Mouse (Mus musculus) liver, embryonic 14.5 days (tissue): ENCODE measurements at regions not wholly inside any gene's neighbourhood (a gene's known extent, or its start where the extent isn't known, plus 50 kb on each side); places are given as distances from the start of the nearest gene placed in this dataset.
A peak's percentile ranks its signal among the peaks of the same experiment; 100 is the strongest.

ENCODE experiments used
- ATAC-seq: fragments of 200-750 bp; cut with Nextera tagmentation; 2 replicates; pipeline ENCODE4 v1.8.0; 2017; ENCODE audit warnings: moderate number of reproducible peaks, mild to moderate bottlenecking, moderate library complexity; ENCODE audit not compliant: insufficient read depth
- DNase-seq, 3 experiments: peaks; one replicate each; pipeline ENCODE4 v3.0.0-alpha.2; 2012 to 2013; ENCODE audit warnings: low read depth in 3 of 3, low spot score in 3 of 3
- H3K27ac ChIP-seq: fragments of 300-500 bp; sonication (generic); 2 replicates; pipeline ENCODE4 v1.5.1; 2014; ENCODE audit warnings: moderate library complexity, mild to moderate bottlenecking, control low read depth, inconsistent platforms
- H3K27me3 ChIP-seq: fragments of 300-500 bp; sonication (generic); 2 replicates; pipeline ENCODE4 v1.6.1; 2014; ENCODE audit warnings: mild to moderate bottlenecking, low read length, moderate library complexity; ENCODE audit not compliant: control insufficient read depth, insufficient read depth
- H3K36me3 ChIP-seq: fragments of 300-500 bp; sonication (generic); replicated peaks from 2 replicates; pipeline ENCODE4 v1.6.1; 2014; ENCODE audit warnings: low read depth; ENCODE audit not compliant: control insufficient read depth, insufficient read depth
- H3K4me1 ChIP-seq, 2 experiments: fragments of 200-500 bp in 1 of 2; fragments of 300-500 bp in 1 of 2; sonication (generic) in 1 of 2; replicated peaks; 2 replicates each; pipeline ENCODE4 v1.6.1; 2012 to 2014; ENCODE audit warnings: antibody characterized with exemption in 1 of 2, inconsistent platforms in 1 of 2, low read length in 1 of 2; ENCODE audit not compliant: control insufficient read depth in 2 of 2, insufficient read depth in 2 of 2
- H3K4me2 ChIP-seq: fragments of 300-500 bp; sonication (generic); 2 replicates; pipeline ENCODE4 v1.6.1; 2014; ENCODE audit warnings: low read depth, mild to moderate bottlenecking, control low read depth, moderate library complexity
- H3K4me3 ChIP-seq, 2 experiments: fragments of 200-500 bp in 1 of 2; fragments of 300-500 bp in 1 of 2; sonication (generic) in 1 of 2; 2 replicates each; pipeline ENCODE4 v1.5.1; 2012 to 2014; ENCODE audit warnings: low read depth in 2 of 2, low read length in 2 of 2, mild to moderate bottlenecking in 2 of 2, control low read depth in 1 of 2, inconsistent platforms in 1 of 2, moderate library complexity in 1 of 2; ENCODE audit not compliant: insufficient read depth in 1 of 2
- H3K9ac ChIP-seq: fragments of 300-500 bp; sonication (generic); replicated peaks from 2 replicates; pipeline ENCODE4 v1.6.1; 2014; ENCODE audit warnings: mild to moderate bottlenecking, control low read depth, moderate library complexity
- H3K9me3 ChIP-seq: fragments of 300-500 bp; sonication (generic); 2 replicates; pipeline ENCODE4 v1.6.1; 2016; ENCODE audit warnings: low read length, mixed read lengths; ENCODE audit not compliant: control insufficient read depth
- CTCF ChIP-seq: IDR thresholded peaks from 2 replicates; pipeline ENCODE4 v1.5.1; 2016; ENCODE audit warnings: antibody characterized with exemption, low read depth, control low read depth
- EP300 ChIP-seq: IDR thresholded peaks from 2 replicates; pipeline ENCODE4 v1.6.1; 2016; ENCODE audit warnings: antibody characterized with exemption, low read depth
- WGBS: fragments of 180-500 bp; shearing (Covaris S2); extraction: QIAGEN DNeasy Blood & Tissue Kit; methylation state at CpG from one replicate; pipeline ENCODE4 v1.1.7; 2014; ENCODE audit not compliant: insufficient replicate concordance; 5-methylcytosine and 5-hydroxymethylcytosine counted together

- H3K27me3 ChIP-seq = no peaks in the 10 kb centered on the region
- H3K4me2 ChIP-seq = no peak overlapping the region
- no peaks in the 10 kb centered on the region for H3K9me3 ChIP-seq
- no peak overlapping the region for H3K27ac ChIP-seq
- TF ChIP-seq CTCF (no peak), EP300 (no peak)
- DNase-seq = no peak
- H3K4me3 ChIP-seq = no peak overlapping the region
- H3K9ac ChIP-seq = no peak overlapping the region
- no peaks in the 10 kb centered on the region for H3K36me3 ChIP-seq
- no peak for ATAC-seq
- H3K4me1 ChIP-seq = no peaks in the 10 kb centered on the region
These were observed 93.8 kb upstream of the Wdpcp start for GRCm38 (mm10) chr11:21478191-21478590.

- 53% methylated on average over 4 of the region's 4 CpGs for WGBS
- ATAC-seq (no peak), DNase-seq (no peak)
- Histone ChIP-seq H3K27me3 (no peaks in the 10 kb centered on the region), H3K9ac (no peak overlapping the region), H3K4me3 (no peak overlapping the region), H3K27ac (no peak overlapping the region), H3K4me2 (no peak overlapping the region), H3K36me3 (no peaks in the 10 kb centered on the region), H3K4me1 (no peaks in the 10 kb centered on the region), H3K9me3 (no peaks in the 10 kb centered on the region)
- TF ChIP-seq EP300 (no peak), CTCF (no peak)
These were observed 99.7 kb upstream of the Ugp2 start for GRCm38 (mm10) chr11:21470711-21471110.

GRCm38 (mm10) chr11:21468465-21468864, 97.5 kb upstream of the Ugp2 start:
- Histone ChIP-seq H3K9me3 (no peaks in the 10 kb centered on the region), H3K4me3 (no peak overlapping the region), H3K27ac (no peak overlapping the region), H3K9ac (no peak overlapping the region), H3K4me1 (no peaks in the 10 kb centered on the region), H3K4me2 (no peak overlapping the region), H3K27me3 (no peaks in the 10 kb centered on the region), H3K36me3 (no peaks in the 10 kb centered on the region)
- DNase-seq (peak in 2 of 3 experiments; percentile 3), ATAC-seq (no peak)
- TF ChIP-seq CTCF (peak; percentile 32; the same call in 1 of the 2 replicates), EP300 (no peak)

GRCm38 (mm10) chr11:21460011-21460410, 89.0 kb upstream of the Ugp2 start:
- Histone ChIP-seq H3K4me2 (no peak overlapping the region), H3K9me3 (no peaks in the 10 kb centered on the region), H3K4me3 (no peak overlapping the region), H3K4me1 (no peaks in the 10 kb centered on the region), H3K27ac (no peak overlapping the region), H3K36me3 (no peaks in the 10 kb centered on the region), H3K27me3 (no peaks in the 10 kb centered on the region), H3K9ac (no peak overlapping the region)
- ATAC-seq (no peak), DNase-seq (no peak)
- TF ChIP-seq EP300 (no peak), CTCF (no peak)

- WGBS = 49% methylated on average over 3 of the region's 4 CpGs
- Histone ChIP-seq H3K27ac (no peak overlapping the region), H3K4me2 (no peak overlapping the region), H3K9ac (no peak overlapping the region), H3K36me3 (no peaks in the 10 kb centered on the region), H3K9me3 (no peaks in the 10 kb centered on the region), H3K27me3 (no peaks in the 10 kb centered on the region), H3K4me3 (no peak overlapping the region), H3K4me1 (no peaks in the 10 kb centered on the region)
- TF ChIP-seq CTCF (peak; percentile 36; the same call in 1 of the 2 replicates), EP300 (no peak)
- peak in 2 of 3 experiments; percentile 26 to 27 for DNase-seq
- no peak for ATAC-seq
These were observed 82.5 kb upstream of the Ugp2 start for GRCm38 (mm10) chr11:21453308-21454106.
